ENCODE assay signal across 26 mouse cellular contexts in genomic region chr9:46073443-46073842, GRCm38 (mm10).
A peak's percentile ranks its signal among the peaks of the same experiment; 100 is the strongest.
DNase-seq lines count a peak whose midpoint lies in the region; ATAC-seq and TF ChIP-seq lines count a peak whose summit lies in the region.
"Had no signal": no experiment of that assay in that cellular context is flagged by ENCODE, and none has a peak within 500 bp of the region (broad histone marks: within the 10 kb centered on the region; RNA-seq: fewer than 3 reads in every experiment).

No protein-coding gene starts in this region.

- no peak overlapping the region for H3K4me2 ChIP-seq in limb, embryonic 12.5 days
- peak overlapping the region; percentile 47 for H3K4me2 ChIP-seq in myocyte (ENCODE audit: low read depth)
- H3K4me2 ChIP-seq: heart, embryonic 12.5 days; hindbrain, embryonic 12.5 days; kidney, embryonic 15.5 days; liver, embryonic 13.5 days; lung, embryonic 14.5 days; midbrain, embryonic 11.5 days; neural tube, embryonic 12.5 days; stomach, embryonic 15.5 days had no signal

- no peak overlapping the region for H3K4me3 ChIP-seq in limb, embryonic 12.5 days (replicated peaks)
- H3K4me3 ChIP-seq in limb, embryonic 10.5 days = no peak overlapping the region
- no peak overlapping the region for H3K4me3 ChIP-seq in myocyte
- H3K4me3 ChIP-seq: forebrain, embryonic 10.5 days; heart, embryonic 12.5 days; hindbrain, embryonic 12.5 days; kidney, embryonic 15.5 days; left cerebral cortex, adult 2 months; liver, embryonic 13.5 days; neural tube, embryonic 12.5 days; stomach, embryonic 15.5 days had no signal

- TF ChIP-seq POLR2A in myocyte (IDR thresholded peaks at IDR 0.05; ENCODE audit: insufficient read length, low read depth) = no peak

- H3K79me2 ChIP-seq in myocyte (ENCODE audit: control insufficient read depth, insufficient read depth) = peaks cover 33% of the 10 kb centered on the region

- no peak overlapping the region for H3K9ac ChIP-seq in limb, embryonic 12.5 days (replicated peaks)
- H3K9ac ChIP-seq: heart, embryonic 12.5 days; hindbrain, embryonic 12.5 days; kidney, embryonic 15.5 days; liver, embryonic 13.5 days; lung, embryonic 14.5 days; neural tube, embryonic 12.5 days; stomach, embryonic 15.5 days had no signal

- no peaks in the 10 kb centered on the region for H3K9me3 ChIP-seq in limb, embryonic 12.5 days
- H3K9me3 ChIP-seq in limb, embryonic 10.5 days (replicated peaks) = no peaks in the 10 kb centered on the region
- H3K9me3 ChIP-seq: forebrain, embryonic 10.5 days; heart, embryonic 12.5 days; hindbrain, embryonic 12.5 days; kidney, embryonic 15.5 days; liver, embryonic 13.5 days; neural tube, embryonic 12.5 days; stomach, embryonic 15.5 days had no signal

- no peaks in the 10 kb centered on the region for H3K27me3 ChIP-seq in limb, embryonic 12.5 days
- no peaks in the 10 kb centered on the region for H3K27me3 ChIP-seq in limb, embryonic 10.5 days (ENCODE audit: low read depth, poor library complexity, severe bottlenecking)
- H3K27me3 ChIP-seq in myocyte (ENCODE audit: control insufficient read depth, insufficient read depth, insufficient read length) = no peaks in the 10 kb centered on the region
- H3K27me3 ChIP-seq: heart, embryonic 12.5 days; hindbrain, embryonic 12.5 days; kidney, embryonic 15.5 days; liver, embryonic 13.5 days; neural tube, embryonic 12.5 days; stomach, embryonic 15.5 days had no signal

- H3K36me3 ChIP-seq in limb, embryonic 12.5 days = no peaks in the 10 kb centered on the region
- H3K36me3 ChIP-seq in limb, embryonic 10.5 days = no peaks in the 10 kb centered on the region
- H3K36me3 ChIP-seq in myocyte (ENCODE audit: control insufficient read depth, insufficient read depth) = no peaks in the 10 kb centered on the region
- H3K36me3 ChIP-seq: forebrain, embryonic 10.5 days; hindbrain, embryonic 12.5 days; kidney, embryonic 15.5 days; liver, embryonic 13.5 days; neural tube, embryonic 12.5 days; stomach, embryonic 15.5 days had no signal

- WGBS in limb, embryonic 12.5 days = 65% methylated on average over 3 of the region's 3 CpGs
- 83% methylated on average over 3 of the region's 3 CpGs for WGBS in limb, embryonic 10.5 days

- H3K4me1 ChIP-seq in limb, embryonic 12.5 days (replicated peaks) = peaks cover 38% of the 10 kb centered on the region
- H3K4me1 ChIP-seq in limb, embryonic 10.5 days = peaks cover 37% of the 10 kb centered on the region
- H3K4me1 ChIP-seq: neural tube, embryonic 12.5 days had no signal

- no peak overlapping the region for H3ac ChIP-seq in myocyte (ENCODE audit: control insufficient read depth, insufficient read length)

- no peak for ATAC-seq in limb, embryonic 12.5 days (ENCODE audit: insufficient number of reproducible peaks, insufficient read depth, low FRiP score, low TSS enrichment, low read depth)
- peak; percentile 47 for ATAC-seq in CD4-positive, CD25-positive, alpha-beta regulatory T cell, adult 4 months
- ATAC-seq in activated CD4-positive, CD25-positive, alpha-beta regulatory T cell, adult 4 months = peak; percentile 6

- no peak for DNase-seq in limb, embryonic 10.5 days (ENCODE audit: low spot score)
- DNase-seq in right cerebral cortex, adult 18-20 months = no peak
- no peak for DNase-seq in thymus, postnatal 4 days
- DNase-seq in layer of hippocampus, adult 8-10 months (ENCODE audit: low spot score in 2 of 2) = no peak
- DNase-seq: cerebellum, adult 11-12 months; cerebellum, postnatal 14 days; heart, adult 11 months; heart, postnatal 14 days; liver, embryonic 13.5 days; lung, embryonic 14.5 days; lung, postnatal 36 days; right cerebral cortex, postnatal 14 days; spleen, adult 18-20 months; thymus, adult 18-20 months had no signal

- H3K27ac ChIP-seq in limb, embryonic 12.5 days = 0 out of 2 replicates have a peak overlapping the region, but pooled peaks have one; percentile 50
- H3K27ac ChIP-seq in limb, embryonic 10.5 days = no peak overlapping the region
- H3K27ac ChIP-seq: forebrain, embryonic 10.5 days; hindbrain, embryonic 12.5 days; kidney, embryonic 15.5 days; left cerebral cortex, adult 2 months; liver, embryonic 13.5 days; neural tube, embryonic 12.5 days; stomach, embryonic 15.5 days had no signal

TF ChIP-seq in myocyte, 11 proteins besides CTCF, POLR2A, EP300 and RAD21:
- TF ChIP-seq USF1 (IDR thresholded peaks at IDR 0.05; ENCODE audit: low read depth) (peak; percentile 80), MYOG (IDR thresholded peaks at IDR 0.05; ENCODE audit: control insufficient read depth in 1 of 3, insufficient read depth in 1 of 3, insufficient read length in 2 of 3, low read depth in 2 of 3) (peak in 1 of 3 experiments; percentile 81), E2F4 (IDR thresholded peaks at IDR 0.05; ENCODE audit: insufficient read depth) (no peak)
